Mouse (Mus musculus) kidney, postnatal 14 days (tissue): Measurements from ENCODE around the gene Klhl23.
"Not testable (repeated sequence)": the region's sequence is repeated elsewhere in the genome, so short reads cannot be mapped to it uniquely, and the experiment has no call there.

Experiments used
- DNase-seq: peaks from one replicate; pipeline ENCODE4 v3.0.0; 2022; ENCODE audit warnings: mixed read lengths

Gene Klhl23

DNA sequence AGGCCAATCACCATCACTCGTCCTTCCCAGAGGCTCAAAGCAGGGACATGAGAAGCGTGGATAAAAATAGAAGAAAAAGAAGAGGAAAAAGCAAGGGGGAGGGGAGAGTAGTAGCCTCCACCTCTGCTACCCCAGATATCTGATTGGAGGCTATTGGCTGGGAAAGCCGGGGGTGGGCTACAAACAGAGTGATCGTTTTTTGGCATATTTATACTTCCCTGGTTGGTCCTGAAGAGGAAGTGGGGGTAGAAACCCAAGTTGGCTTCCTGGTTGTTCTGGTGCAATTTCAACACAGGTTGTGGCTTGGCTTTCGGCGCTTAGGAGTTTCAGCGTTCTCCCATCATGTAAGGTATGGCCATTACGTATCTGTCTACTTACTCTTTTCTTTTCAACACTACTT, at the start of gene Klhl23:
TSS of gene Klhl23 (plus strand) at position 234 of the 400 bp plus-strand sequence.
- no peak for DNase-seq

DNA sequence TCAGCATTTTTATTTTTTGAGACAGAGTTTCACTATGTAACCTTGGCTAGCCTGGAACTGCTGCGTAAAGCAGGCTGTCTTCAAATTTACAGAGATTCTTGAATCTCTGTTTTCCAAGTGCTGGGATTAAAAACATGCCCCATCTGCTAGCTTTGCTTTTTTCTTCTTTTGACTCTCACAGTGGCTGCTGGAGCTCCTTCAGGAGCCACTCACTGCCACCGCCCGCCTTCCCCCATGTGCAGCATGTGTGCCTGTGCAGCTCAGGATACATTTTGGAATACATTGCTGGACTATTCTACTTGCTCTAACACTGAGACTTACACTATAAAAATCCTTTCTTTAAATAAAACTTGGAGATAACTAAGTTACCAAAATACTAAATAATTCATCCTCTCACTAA, 48.4 kb upstream of the Klhl23 start:
- DNase-seq, result no peak

DNA sequence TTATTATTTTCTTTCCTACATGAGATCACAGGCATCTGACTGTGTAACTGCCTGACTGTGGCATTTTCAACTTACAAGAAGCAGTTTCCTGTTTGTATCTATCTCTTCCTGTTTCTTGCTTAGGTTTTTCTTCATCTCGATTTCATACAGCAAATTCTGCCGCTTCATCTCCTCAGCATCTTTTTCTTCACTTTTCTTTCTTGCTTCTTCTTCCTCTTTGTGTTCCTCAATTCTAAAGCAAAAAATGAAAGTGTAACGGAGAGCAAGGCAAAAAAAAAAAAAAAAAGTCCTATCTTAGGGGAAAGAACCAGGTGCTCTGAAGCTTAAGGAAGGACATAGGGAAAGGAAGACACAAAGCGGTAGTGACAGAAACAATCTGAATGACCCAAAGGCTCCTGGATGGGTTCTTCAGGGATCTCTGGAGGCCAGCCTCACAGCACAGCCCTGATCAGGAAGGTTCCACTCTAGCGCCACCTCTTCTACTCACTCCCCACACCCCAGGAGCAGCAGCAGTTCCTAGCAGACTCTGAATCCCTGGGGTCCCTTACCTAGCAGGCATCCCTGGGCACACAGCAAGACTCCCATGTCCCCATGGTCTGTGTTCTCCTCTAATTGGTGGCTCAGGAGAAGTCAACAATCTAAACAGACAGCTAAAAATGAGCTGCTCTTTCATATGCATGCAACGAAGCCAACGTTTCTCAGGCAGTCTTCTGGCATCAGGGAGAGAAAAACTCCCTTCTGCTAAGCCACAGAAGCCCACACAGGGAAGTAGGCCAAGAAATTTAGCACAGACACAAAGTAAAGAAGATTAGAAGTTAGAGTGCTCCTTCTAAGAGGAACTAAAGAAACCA, 43.5 kb upstream of the Klhl23 start:
- DNase-seq, result no peak

- peak; percentile 36 for DNase-seq
Measured at GRCm38 (mm10) chr2:69778836-69779177, 42.9 kb upstream of the Klhl23 start.

- DNase-seq, result no peak
Measured at GRCm38 (mm10) chr2:69788974-69789373, 32.8 kb upstream of the Klhl23 start.

- DNase-seq, result peak; percentile 99
Measured at GRCm38 (mm10) chr2:69789429-69790069, 32.2 kb upstream of the Klhl23 start, which contains the start of the genes Ccdc173 and Phospho2. Gene Ccdc173 (minus strand): TSS chr2:69789575. Gene Phospho2 (plus strand): TSS chr2:69789623.

DNA sequence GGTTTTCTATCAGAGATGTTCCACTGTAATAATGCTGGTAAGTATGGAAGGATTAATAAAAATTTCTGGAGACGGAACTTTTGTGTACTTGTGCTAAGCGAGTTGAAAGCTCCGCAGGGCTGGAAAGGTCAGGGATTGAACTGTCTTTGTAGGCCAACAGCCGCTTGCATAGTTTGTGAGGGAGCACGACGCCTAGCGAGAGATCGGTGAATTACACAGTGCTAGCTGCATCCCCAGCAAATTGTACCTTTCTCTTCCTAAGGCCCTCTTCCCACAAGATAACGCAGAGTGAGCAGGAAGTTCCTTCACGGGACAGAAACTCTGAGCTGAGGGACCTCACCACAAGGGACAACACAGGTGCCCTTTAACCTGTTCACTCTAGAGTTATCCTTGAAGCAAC, 31.5 kb upstream of the Klhl23 start:
- peak; percentile 91 for DNase-seq

- no peak for DNase-seq
Measured at GRCm38 (mm10) chr2:69790722-69791121, 31.0 kb upstream of the Klhl23 start.

DNA sequence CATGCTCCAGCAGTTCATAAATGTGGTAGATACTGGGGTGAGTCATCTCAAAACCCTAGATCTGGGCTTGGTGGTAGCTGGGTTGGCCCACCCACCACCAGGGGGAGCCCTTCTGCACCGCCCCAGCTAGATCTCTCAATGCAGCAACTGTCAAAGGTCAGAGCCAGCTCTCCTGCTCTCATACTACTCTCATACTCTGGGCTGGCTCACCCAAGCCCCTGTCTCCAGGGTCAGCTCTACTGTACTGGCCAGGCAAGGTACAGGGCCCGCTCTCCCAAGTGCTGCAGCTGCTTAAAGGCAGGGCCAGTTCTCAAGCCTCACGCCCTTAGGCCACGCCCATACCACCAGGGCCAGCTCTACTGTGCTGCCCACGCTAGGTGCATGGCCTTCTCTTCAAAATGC, 18.8 kb upstream of the Klhl23 start:
- peak; percentile 77 for DNase-seq

- no peak for DNase-seq
Measured at GRCm38 (mm10) chr2:69803756-69804155, 18.0 kb upstream of the Klhl23 start.

GRCm38 (mm10) chr2:69804663-69805062, 17.1 kb upstream of the Klhl23 start:
- DNase-seq, result not testable (repeated sequence)

DNA sequence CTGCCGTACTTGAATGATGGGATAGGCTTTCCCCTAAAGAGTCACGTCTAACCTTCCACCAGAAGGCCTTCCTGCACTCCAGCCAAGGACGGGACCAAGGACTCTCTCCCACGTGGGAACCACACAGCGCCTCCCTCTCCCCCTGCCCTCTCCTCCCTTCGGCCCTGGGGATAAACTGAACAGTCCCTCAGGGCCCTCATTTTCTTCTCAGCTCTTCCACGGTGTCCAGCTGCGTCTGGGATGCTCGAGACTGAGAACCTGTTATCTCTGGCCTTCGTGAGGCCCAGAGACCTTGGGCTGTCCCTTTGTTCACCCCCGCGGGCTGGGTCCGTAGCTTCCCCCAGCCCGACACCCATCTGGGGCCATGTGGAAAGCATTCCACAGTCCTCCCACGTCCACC, 11.6 kb upstream of the Klhl23 start:
- DNase-seq, result no peak

DNA sequence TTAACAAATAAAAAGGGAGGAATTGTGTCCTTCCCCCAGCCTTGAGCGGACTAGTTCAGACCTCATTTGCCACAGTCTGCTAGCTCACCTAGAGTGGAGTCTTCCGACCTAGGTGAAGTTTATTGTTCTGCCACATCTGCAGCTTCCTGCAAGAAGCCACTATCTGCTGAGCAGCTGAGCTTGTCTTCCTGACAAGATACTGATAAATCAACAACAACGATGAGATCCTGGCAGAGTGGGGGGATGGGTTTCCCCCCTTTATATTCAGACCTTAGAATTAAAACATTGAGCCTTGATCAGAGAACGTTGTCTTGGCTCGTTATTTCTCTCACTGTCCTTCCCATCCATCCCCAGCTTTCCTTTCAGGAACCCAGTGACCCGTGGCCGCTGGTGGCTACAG, 10.4 kb upstream of the Klhl23 start:
- not testable (repeated sequence) for DNase-seq

DNA sequence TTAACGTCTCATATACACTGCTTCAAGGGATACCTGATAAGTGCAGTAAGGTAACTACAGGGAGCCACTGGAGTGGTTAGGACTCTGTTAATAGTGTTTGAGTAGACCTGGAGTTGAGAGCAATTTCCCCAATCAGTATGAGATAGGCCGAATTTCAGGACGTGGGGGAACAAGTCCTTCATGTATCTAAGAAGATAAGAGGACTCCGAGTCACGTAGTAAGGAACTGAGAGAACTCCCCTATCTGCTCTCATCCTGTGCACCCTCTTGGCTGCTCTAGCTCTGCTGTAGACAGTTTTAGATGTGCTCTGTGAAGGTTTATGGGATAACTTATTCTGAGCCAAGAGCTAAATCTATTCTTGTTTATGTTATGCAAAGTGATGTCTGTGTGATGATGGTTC, 5.2 kb upstream of the Klhl23 start:
- DNase-seq, result no peak

DNA sequence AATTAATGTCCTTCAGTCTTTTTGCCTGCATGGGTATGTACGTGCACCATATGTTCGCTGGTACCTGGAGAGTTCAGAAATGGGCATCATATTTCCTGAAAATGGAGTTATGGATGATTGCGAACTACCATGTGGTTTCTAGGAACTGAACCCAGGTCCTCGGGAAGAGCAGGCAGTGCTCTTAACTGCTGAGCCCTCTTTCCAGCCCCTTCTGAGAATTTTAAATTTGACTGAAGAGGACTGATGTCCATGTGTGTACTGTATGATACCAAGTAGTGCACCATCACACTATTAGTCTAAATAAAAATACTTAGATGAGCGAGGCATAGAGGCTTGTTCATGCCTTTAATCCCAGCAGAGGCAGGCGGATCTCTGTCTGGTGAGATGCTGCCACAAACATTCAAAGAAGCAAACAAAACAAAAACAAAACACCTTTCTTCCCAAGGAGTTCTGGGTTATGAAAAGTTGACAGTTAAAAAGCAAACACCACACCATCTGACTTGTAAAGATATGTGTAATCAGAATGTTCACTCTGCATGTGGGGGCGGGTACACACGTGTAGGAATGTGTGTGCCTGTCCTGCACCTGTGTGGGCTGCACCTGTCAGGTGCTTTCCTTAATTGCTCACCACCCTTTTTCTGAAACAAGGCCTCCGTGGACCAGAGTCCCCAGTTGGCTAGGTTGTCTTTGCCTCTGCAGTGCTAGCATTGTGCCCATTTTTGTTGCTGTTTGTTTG, 3.2 kb upstream of the Klhl23 start:
- no peak for DNase-seq

- no peak for DNase-seq
Measured at GRCm38 (mm10) chr2:69820201-69820600, 1.5 kb upstream of the Klhl23 start.

DNA sequence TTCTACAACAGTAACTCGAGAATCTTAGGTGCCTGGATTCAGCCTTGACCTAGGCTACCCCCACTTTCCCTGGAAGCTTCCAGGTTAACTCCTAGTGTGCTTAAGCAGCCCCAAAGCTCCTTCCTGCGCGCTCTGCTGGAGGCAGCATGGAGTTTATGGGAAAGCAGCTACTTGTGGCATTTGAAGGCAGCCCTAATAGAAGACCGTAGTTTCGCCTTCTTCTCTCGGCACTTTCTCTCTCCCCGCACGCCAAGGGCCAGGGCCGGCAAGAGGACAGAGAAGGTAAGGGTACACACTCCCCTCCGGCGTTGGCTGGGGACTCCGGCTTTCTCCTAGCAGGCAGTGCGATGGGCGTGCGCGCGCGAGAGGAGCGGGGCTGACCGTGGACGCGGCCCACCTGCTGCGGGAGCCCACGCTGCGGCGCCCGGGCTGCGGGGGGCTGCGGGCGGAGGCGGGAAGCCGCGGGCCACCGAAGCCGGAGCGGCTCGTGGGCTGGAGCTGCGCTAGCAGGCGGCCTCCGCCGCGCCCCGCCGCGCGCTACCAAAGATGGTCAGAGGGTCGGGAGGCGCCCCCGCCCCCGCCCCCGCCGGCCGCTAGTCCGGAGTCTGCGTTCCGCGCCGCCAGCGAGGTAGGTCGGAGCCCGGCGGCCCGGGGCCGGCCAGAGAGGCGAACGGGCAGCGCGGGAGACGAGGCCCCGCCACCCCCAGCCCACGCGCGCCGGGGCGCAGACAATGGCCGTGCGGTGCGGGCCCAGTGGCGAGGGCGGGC, 801 bp downstream of the Klhl23 start:
- DNase-seq, result peak; percentile 61

- DNase-seq, result peak; percentile 58
Measured at GRCm38 (mm10) chr2:69823129-69823677, 1.5 kb downstream of the Klhl23 start.

DNA sequence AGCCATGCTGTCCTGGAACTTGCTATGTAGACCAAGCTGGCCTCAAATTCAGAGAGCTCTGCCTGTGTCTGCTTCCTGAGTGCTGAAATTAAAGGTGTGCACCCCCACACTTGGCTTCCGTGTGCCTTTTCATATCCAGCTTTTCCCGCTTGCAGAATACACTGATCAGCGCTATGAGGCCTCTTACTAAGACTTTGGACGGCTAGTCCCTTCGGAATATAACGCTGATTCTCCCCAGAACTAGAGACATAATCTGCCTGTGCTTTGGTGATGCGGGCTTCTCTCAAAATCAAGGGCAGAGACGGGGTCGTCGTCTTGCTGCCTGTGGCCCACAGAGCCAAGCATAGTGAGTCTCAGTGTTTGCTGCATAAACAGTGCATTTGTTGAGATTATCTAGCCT, 4.2 kb downstream of the Klhl23 start:
- DNase-seq, result no peak

DNA sequence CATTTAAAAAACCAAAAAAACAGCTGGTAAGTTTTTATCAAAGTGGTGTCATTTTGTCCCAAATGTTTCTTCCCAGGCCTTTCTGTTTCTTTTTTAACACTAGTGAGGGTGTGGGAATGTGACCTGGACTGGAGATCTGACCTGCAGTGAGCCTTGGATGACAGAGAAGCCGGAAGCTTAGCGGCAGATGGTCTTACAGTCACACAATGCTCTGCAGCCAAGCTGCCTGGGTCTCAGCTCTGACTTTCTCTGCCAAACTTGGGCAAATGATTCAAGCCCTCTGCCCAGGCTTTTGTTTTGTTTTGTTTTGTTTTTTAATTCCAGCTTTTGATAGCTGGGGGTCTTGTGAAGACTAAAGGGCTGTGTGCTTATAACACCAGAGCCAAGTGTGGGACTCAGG, 4.6 kb downstream of the Klhl23 start:
- peak; percentile 44 for DNase-seq

DNA sequence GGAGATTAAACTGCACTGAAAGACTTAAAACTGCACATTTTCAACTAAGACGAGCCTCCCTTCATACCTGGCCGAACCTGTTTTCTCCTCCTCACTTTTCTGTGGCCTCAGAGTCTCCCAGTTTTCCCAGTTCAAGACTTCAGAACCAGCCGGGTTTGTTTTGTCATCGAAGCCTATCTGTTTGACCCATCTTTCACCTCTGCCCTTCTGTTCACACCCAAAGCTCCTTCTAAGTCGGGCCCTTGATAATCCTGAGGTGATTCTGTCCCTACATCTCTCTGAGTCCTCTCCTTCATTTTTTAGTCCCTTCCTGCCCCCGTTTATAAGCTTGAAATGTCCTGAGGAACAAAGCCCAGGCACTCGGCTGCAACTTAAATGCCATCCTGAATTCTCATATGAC, 6.3 kb downstream of the Klhl23 start:
- DNase-seq, result no peak

DNA sequence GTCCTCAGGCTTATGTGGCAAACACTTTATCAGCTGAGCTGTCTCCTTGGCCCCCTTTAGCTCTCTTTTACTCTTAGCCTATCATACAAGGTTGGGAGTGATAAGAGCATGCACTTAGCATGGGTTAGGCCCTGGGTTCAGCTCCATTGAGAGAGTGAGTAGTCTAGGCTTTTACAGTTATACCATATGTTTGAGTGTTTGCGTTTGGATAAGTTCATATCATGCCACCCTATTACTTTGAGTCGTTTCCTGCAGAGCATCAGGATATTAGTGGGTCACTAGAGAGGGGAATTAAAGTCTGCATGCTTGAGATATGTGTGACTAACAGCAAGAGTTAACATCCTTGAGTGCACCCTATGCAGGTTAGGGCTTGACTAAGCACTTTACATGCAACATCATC, 7.9 kb downstream of the Klhl23 start:
- no peak for DNase-seq

GRCm38 (mm10) chr2:69830116-69830515, 8.4 kb downstream of the Klhl23 start:
- no peak for DNase-seq
